Mouse (Mus musculus) C2C12 (cell line): ENCODE measurements around the gene Ccl6. TPM values are rescaled to one million over a fixed set of nuclear protein-coding genes. Genes with fewer than 3 reads are reported as not detected.
A peak's percentile ranks its signal among the peaks of the same experiment; 100 is the strongest.
"Not testable (repeated sequence)": the region's sequence is repeated elsewhere in the genome, so short reads cannot be mapped to it uniquely, and the experiment has no call there.

Source experiments
- H3K27me3 ChIP-seq: one replicate; pipeline ENCODE4 v1.6.1; 2011; ENCODE audit not compliant: control insufficient read depth, insufficient read depth, insufficient read length
- H3K36me3 ChIP-seq: one replicate; pipeline ENCODE4 v1.6.1; 2011; ENCODE audit not compliant: control insufficient read depth, insufficient read depth
- H3K4me3 ChIP-seq: one replicate; pipeline ENCODE4 v1.5.1; 2011; ENCODE audit warnings: mild to moderate bottlenecking, control low read depth; ENCODE audit not compliant: poor library complexity, insufficient read depth, severe bottlenecking
- H3K79me2 ChIP-seq: one replicate; pipeline ENCODE4 v1.6.1; 2011; ENCODE audit not compliant: control insufficient read depth, insufficient read depth
- H3K79me3 ChIP-seq: one replicate; pipeline ENCODE4 v1.6.1; 2011; ENCODE audit warnings: low read depth, control low read depth
- H3ac ChIP-seq: one replicate; pipeline ENCODE3; 2011; ENCODE audit warnings: low read depth; ENCODE audit not compliant: control insufficient read depth, insufficient read length
- CEBPB ChIP-seq: IDR thresholded peaks from one replicate; pipeline ENCODE4 v1.6.1; 2011; ENCODE audit warnings: low read depth, mild to moderate bottlenecking, control low read depth, moderate library complexity
- CTCF ChIP-seq: IDR thresholded peaks from one replicate; pipeline ENCODE4 v1.5.1; 2011; ENCODE audit not compliant: control insufficient read depth, insufficient read depth, insufficient read length
- FOSL1 ChIP-seq: IDR thresholded peaks from one replicate; pipeline ENCODE4 v1.8.0; 2011; ENCODE audit warnings: mild to moderate bottlenecking, low read length; ENCODE audit not compliant: poor library complexity, insufficient read depth, severe bottlenecking
- MAX ChIP-seq: IDR thresholded peaks from one replicate; pipeline ENCODE4 v1.6.1; 2011; ENCODE audit warnings: mild to moderate bottlenecking, control low read depth
- MYOD1 ChIP-seq: IDR thresholded peaks from one replicate; pipeline ENCODE4 v1.6.1; 2011; ENCODE audit warnings: low read depth; ENCODE audit not compliant: control insufficient read depth, insufficient read length
- MYOG ChIP-seq: IDR thresholded peaks from one replicate; pipeline ENCODE4 v1.6.1; 2011; ENCODE audit not compliant: control insufficient read depth, insufficient read length; ENCODE audit errors: extremely low read depth
- USF1 ChIP-seq: IDR thresholded peaks from one replicate; pipeline ENCODE4 v1.6.1; 2011; ENCODE audit warnings: low read depth, mild to moderate bottlenecking, control low read depth, moderate library complexity
- polyA plus RNA-seq: library from polyadenylated mRNA; unstranded; fragments of >200 nt; fragmentation: generic; extraction: Trizol; gene quantifications from one replicate; pipeline ENCODE4 v1.2.1, GENCODE M21; 2012; ENCODE audit warnings: missing spikeins

Ccl6 gene
- polyA plus RNA-seq, 1 experiment, result not detected

DNA sequence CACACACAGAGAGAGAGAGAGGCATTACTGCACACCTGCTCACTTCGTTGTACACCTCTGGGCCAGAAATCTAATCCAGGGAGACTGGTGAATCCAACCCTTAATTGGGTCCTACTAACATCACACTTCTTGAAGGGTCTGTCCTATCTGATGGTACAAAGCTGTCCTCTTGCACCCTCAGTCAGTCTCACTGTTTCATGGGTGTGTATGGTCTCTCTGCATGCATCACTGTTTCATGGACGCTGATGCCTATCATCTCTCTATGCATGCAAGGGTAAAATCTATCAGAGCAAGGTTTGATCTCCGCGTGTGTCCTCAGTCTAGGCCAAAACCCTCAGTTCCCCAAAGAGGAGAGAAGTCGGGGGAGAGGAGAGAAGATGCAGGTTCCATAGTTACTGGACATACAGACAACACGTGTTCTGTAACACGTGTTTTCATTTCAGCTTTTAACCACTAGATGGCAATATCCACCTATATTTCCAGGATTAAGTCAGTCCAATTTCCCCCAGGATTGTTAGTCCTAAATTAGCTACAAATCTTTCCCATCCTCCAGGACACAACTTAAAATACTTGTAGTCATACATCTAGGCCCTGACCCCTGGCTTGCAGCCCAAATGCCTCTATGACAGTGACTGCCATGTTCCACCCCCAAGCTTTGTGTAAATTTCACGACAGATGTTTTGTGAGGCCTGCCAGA lies 36.7 kb downstream of the Ccl6 start:
- Histone ChIP-seq H3K79me2 (no peaks in the 10 kb centered on the region), H3ac (no peak overlapping the region), H3K79me3 (no peaks in the 10 kb centered on the region), H3K36me3 (no peaks in the 10 kb centered on the region), H3K4me3 (no peak overlapping the region), H3K27me3 (no peaks in the 10 kb centered on the region)
- no peak for TF ChIP-seq CEBPB
- no peak for TF ChIP-seq MYOG
- TF ChIP-seq USF1, result peak; percentile 83
- no peak for TF ChIP-seq CTCF
- TF ChIP-seq MAX, result peak; percentile 98
- TF ChIP-seq FOSL1, result no peak
- no peak for TF ChIP-seq MYOD1

DNA sequence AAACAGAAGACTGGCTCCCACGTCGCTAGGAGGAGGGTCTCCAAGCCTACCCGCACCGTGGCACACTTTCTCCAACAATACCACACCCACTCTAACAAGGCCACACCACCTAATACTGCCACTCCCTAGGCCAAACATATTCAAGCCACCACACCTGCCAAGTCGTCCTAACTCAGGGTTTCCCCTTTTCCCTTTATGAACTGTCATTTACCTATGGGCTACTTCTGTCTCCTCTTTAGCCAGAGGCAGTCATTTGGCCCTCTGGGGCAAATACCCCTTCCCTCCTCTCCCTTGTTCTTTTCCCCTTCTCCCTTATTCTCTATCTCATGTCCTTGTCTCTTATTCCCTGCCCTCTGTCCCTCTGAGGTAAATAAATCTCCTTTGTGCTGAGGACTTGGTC lies 41.2 kb downstream of the Ccl6 start:
- TF ChIP-seq USF1 (no peak), CTCF (no peak), MYOG (no peak), MAX (no peak), CEBPB (no peak), FOSL1 (no peak), MYOD1 (no peak)

DNA sequence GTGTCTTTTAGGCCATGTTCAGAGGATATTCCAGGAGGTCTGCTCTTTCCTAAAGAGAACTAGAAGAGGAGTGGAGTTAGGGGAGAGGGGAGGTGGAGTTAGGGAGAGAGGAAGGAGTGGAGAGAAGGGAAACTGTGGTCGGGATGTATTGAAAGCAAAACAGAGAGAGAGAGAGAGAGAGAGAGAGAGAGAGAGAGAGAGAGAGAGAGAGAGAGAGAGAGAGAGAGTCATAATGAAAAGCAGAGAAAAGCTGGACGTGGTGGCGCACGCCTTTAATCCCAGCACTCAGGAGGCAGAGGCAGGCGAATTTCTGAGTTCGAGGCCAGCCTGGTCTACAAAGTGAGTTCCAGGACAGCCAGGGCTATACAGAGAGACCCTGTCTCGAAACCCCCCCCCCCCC lies 41.9 kb downstream of the Ccl6 start:
- not testable (repeated sequence) for H3K79me2 ChIP-seq, H3ac ChIP-seq, H3K36me3 ChIP-seq, H3K79me3 ChIP-seq, H3K4me3 ChIP-seq, H3K27me3 ChIP-seq

More for the DNA sequence above, 41.2 kb downstream of the Ccl6 start:
- Histone ChIP-seq H3K27me3 (no peaks in the 10 kb centered on the region), H3K36me3 (no peaks in the 10 kb centered on the region), H3ac (no peak overlapping the region), H3K79me2 (no peaks in the 10 kb centered on the region), H3K79me3 (no peaks in the 10 kb centered on the region), H3K4me3 (no peak overlapping the region)

DNA sequence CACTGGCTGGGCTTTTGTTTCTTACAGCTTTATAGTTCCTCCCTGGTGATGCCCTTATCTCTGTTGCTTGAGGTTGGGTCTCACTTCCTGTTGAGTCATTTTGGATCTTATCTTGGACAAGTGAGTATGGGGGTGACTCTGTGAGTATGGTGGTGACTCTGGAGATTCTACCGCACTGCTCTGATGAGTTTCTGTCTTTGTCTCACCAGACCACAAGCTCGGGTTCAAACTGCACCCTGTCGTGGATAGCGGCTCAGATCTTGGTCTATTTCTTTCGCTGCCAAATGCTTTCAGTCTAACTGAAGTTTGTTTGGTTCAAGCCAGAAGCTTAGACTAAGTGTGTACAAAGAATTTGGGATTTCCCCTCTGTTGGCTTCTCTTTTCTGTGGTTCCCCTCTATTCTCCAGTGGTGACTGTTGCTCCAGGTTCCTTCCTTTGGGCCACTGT lies 42.7 kb downstream of the Ccl6 start:
- Histone ChIP-seq H3ac (no peak overlapping the region), H3K4me3 (no peak overlapping the region), H3K79me3 (no peaks in the 10 kb centered on the region), H3K79me2 (no peaks in the 10 kb centered on the region), H3K36me3 (no peaks in the 10 kb centered on the region), H3K27me3 (no peaks in the 10 kb centered on the region)
- no peak for TF ChIP-seq MYOG
- no peak for TF ChIP-seq MYOD1
- no peak for TF ChIP-seq FOSL1

DNA sequence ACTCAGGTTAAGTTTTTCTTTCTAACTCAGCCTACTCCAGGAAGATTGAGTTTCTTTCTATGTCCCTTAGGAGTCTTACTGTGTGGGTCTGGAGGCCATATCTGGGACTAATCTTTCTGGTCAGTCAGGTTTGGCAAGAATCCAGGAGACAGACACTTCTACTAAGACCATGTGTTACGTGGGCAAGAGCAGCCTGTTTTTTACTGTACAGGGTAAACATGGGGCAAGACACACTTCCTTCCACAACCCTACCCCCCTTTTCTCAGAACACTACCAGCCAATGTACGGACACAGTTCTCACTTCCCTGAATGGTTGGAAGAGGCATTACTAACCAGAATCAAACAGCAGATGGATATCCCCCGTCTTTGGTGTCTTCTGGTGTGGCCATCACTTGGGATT lies 48.7 kb downstream of the Ccl6 start:
- no peaks in the 10 kb centered on the region for H3K36me3 ChIP-seq
- H3K4me3 ChIP-seq, result no peak overlapping the region
- no peaks in the 10 kb centered on the region for H3K79me2 ChIP-seq
- H3ac ChIP-seq, result no peak overlapping the region
- H3K27me3 ChIP-seq, result no peaks in the 10 kb centered on the region
- H3K79me3 ChIP-seq, result no peaks in the 10 kb centered on the region
- TF ChIP-seq FOSL1 (no peak), CTCF (no peak), MAX (no peak), MYOG (no peak), MYOD1 (no peak), CEBPB (no peak), USF1 (no peak)

DNA sequence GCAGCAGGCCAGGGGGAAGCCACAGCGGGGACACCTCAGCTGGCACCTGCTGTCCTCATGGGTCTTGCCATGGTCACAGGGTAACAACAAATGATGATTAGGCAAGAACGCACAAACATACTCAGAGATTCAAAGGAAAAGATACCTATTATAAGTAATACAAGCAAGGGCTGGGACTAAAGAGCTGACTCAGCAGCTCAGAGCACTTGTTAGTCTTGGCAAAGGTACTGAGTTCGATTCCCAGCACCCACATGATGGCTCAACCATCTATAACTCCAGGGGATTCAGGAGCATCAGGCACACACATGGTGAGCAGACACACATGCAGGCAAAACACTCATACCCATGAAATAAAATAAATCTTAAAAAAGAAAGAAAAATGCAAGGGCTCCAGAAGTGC lies 51.5 kb downstream of the Ccl6 start:
- Histone ChIP-seq H3K36me3 (no peaks in the 10 kb centered on the region), H3K27me3 (no peaks in the 10 kb centered on the region), H3K4me3 (no peak overlapping the region), H3ac (no peak overlapping the region), H3K79me3 (no peaks in the 10 kb centered on the region), H3K79me2 (no peaks in the 10 kb centered on the region)
- no peak for TF ChIP-seq CTCF
- no peak for TF ChIP-seq MAX
- TF ChIP-seq FOSL1, result no peak
- no peak for TF ChIP-seq MYOD1
- TF ChIP-seq CEBPB, result no peak
- TF ChIP-seq USF1, result no peak
- TF ChIP-seq MYOG, result no peak
